Mouse (Mus musculus) CH12.LX (cell line): ENCODE data around the gene Fbxw11. TPM values are rescaled to one million over a fixed set of nuclear protein-coding genes. Genes with fewer than 3 reads are reported as not detected.

Source experiments
- DNase-seq: peaks from one replicate; pipeline ENCODE4 v3.0.0-alpha.2; 2013; ENCODE audit errors: extremely low read depth
- H3K27ac ChIP-seq: 2 replicates; pipeline ENCODE4 v1.5.1; 2012; ENCODE audit warnings: low read depth, mild to moderate bottlenecking, control low read depth, moderate library complexity; ENCODE audit not compliant: insufficient read depth
- H3K27me3 ChIP-seq: replicated peaks from 2 replicates; pipeline ENCODE3; 2012; ENCODE audit warnings: inconsistent platforms
- H3K36me3 ChIP-seq, 2 experiments: replicated peaks in 1 of 2; 2 replicates each; pipeline versions ENCODE3 to v1.6.1; 2012; ENCODE audit warnings: inconsistent platforms in 1 of 2, low read length in 1 of 2, mild to moderate bottlenecking in 1 of 2, mixed read lengths in 1 of 2, moderate library complexity in 1 of 2; ENCODE audit not compliant: control insufficient read depth in 1 of 2, insufficient read depth in 1 of 2
- H3K4me1 ChIP-seq, 2 experiments: 2 replicates each; pipeline ENCODE4 v1.6.1; 2012; ENCODE audit warnings: inconsistent platforms in 1 of 2, moderate library complexity in 1 of 2; ENCODE audit not compliant: insufficient read depth in 2 of 2, control insufficient read depth in 1 of 2
- H3K4me2 ChIP-seq: 2 replicates; pipeline ENCODE4 v1.6.1; 2012; ENCODE audit warnings: low read depth, mild to moderate bottlenecking, control low read depth; ENCODE audit not compliant: poor library complexity, insufficient read depth, severe bottlenecking
- H3K4me3 ChIP-seq, 3 experiments: fragments of 150-350 bp in 1 of 3; sonication (generic) in 1 of 3; replicated peaks in 1 of 3; 2 replicates each; pipeline versions ENCODE3 to v1.5.1; 2011 to 2012; ENCODE audit warnings: low read depth in 2 of 3, low read length in 2 of 3, mild to moderate bottlenecking in 2 of 3, moderate library complexity in 2 of 3, control low read depth in 1 of 3, improper control_type of control experiment in 1 of 3, inconsistent platforms in 1 of 3, mixed read lengths in 1 of 3; ENCODE audit not compliant: poor library complexity in 1 of 3
- H3K79me2 ChIP-seq: replicated peaks from 2 replicates; pipeline ENCODE4 v1.6.1; 2012; ENCODE audit warnings: mild to moderate bottlenecking, moderate library complexity; ENCODE audit not compliant: control insufficient read depth, poor library complexity, insufficient read depth, severe bottlenecking; ENCODE audit errors: extremely low read depth
- H3K9ac ChIP-seq: 2 replicates; pipeline ENCODE4 v1.6.1; 2012; ENCODE audit warnings: low read depth, mild to moderate bottlenecking, control low read depth, moderate library complexity; ENCODE audit not compliant: insufficient read depth
- H3K9me3 ChIP-seq: replicated peaks from 2 replicates; pipeline ENCODE3; 2012; ENCODE audit warnings: low read length, inconsistent platforms, mixed read lengths
- BHLHE40 ChIP-seq: IDR thresholded peaks from 2 replicates; pipeline ENCODE4 v1.6.1; 2011; ENCODE audit warnings: mild to moderate bottlenecking, low read depth, low read length, improper control_type of control experiment
- CHD1 ChIP-seq: IDR thresholded peaks from 2 replicates; pipeline ENCODE4 v1.6.1; 2012; ENCODE audit warnings: low read depth, low read length, improper control_type of control experiment, inconsistent platforms
- CTCF ChIP-seq, 2 experiments: IDR thresholded peaks in 1 of 2; conservative IDR thresholded peaks in 1 of 2; 2 replicates each; pipeline ENCODE4 v1.5.1; 2011 to 2012; ENCODE audit warnings: low read depth in 2 of 2, low read length in 2 of 2, improper control_type of control experiment in 1 of 2, inconsistent platforms in 1 of 2, mild to moderate bottlenecking in 1 of 2, moderate library complexity in 1 of 2
- E2F4 ChIP-seq: IDR thresholded peaks from 2 replicates; pipeline ENCODE4 v1.6.1; 2011; ENCODE audit warnings: low read depth, low read length, improper control_type of control experiment; ENCODE audit not compliant: insufficient replicate concordance
- EP300 ChIP-seq: IDR thresholded peaks from 2 replicates; pipeline ENCODE4 v1.6.1; 2011; ENCODE audit warnings: low read length, improper control_type of control experiment
- ETS1 ChIP-seq: conservative IDR thresholded peaks from 2 replicates; pipeline ENCODE4 v1.6.1; 2012; ENCODE audit warnings: low read depth, mild to moderate bottlenecking, inconsistent platforms, low read length, improper control_type of control experiment, moderate library complexity
- GABPA ChIP-seq: IDR thresholded peaks from 2 replicates; pipeline ENCODE4 v1.6.1; 2012; ENCODE audit warnings: low read depth, low read length, improper control_type of control experiment, inconsistent platforms; ENCODE audit not compliant: insufficient replicate concordance
- IRF4 ChIP-seq: IDR thresholded peaks from 2 replicates; pipeline ENCODE4 v1.6.1; 2014; ENCODE audit warnings: low read depth, mild to moderate bottlenecking, inconsistent platforms, low read length, improper control_type of control experiment
- JUN ChIP-seq: IDR thresholded peaks from 2 replicates; pipeline ENCODE4 v1.6.1; 2011; ENCODE audit warnings: low read depth, mild to moderate bottlenecking, low read length, improper control_type of control experiment, moderate library complexity; ENCODE audit not compliant: insufficient read depth
- JUND ChIP-seq: conservative IDR thresholded peaks from 2 replicates; pipeline ENCODE4 v1.6.1; 2011; ENCODE audit warnings: low read depth, low read length, improper control_type of control experiment
- KAT2A ChIP-seq: IDR thresholded peaks from 2 replicates; pipeline ENCODE4 v1.6.1; 2012; ENCODE audit warnings: low read length, improper control_type of control experiment, inconsistent platforms; ENCODE audit not compliant: insufficient replicate concordance
- MAFK ChIP-seq: IDR thresholded peaks from 2 replicates; pipeline ENCODE4 v1.6.1; 2011; ENCODE audit warnings: low read length, improper control_type of control experiment; ENCODE audit not compliant: insufficient replicate concordance
- MAX ChIP-seq: IDR thresholded peaks from 2 replicates; pipeline ENCODE4 v1.6.1; 2011; ENCODE audit warnings: low read length, improper control_type of control experiment
- MAZ ChIP-seq: IDR thresholded peaks from 2 replicates; pipeline ENCODE4 v1.6.1; 2012; ENCODE audit warnings: low read depth, mild to moderate bottlenecking, inconsistent platforms, low read length, improper control_type of control experiment, moderate library complexity
- MEF2A ChIP-seq: IDR thresholded peaks from 2 replicates; pipeline ENCODE4 v1.6.1; 2014; ENCODE audit warnings: low read depth, mild to moderate bottlenecking, inconsistent platforms, low read length, improper control_type of control experiment, borderline replicate concordance
- MYC ChIP-seq: IDR thresholded peaks from 2 replicates; pipeline ENCODE4 v1.6.1; 2011; ENCODE audit warnings: low read depth, mild to moderate bottlenecking, improper control_type of control experiment, low read length
- NELFE ChIP-seq: IDR thresholded peaks from 2 replicates; pipeline ENCODE4 v1.6.1; 2011; ENCODE audit warnings: low read depth, low read length, improper control_type of control experiment
- NRF1 ChIP-seq: IDR thresholded peaks from 2 replicates; pipeline ENCODE4 v1.6.1; 2014; ENCODE audit warnings: low read depth, mild to moderate bottlenecking, inconsistent platforms, low read length, improper control_type of control experiment, moderate library complexity
- PAX5 ChIP-seq: IDR thresholded peaks from 2 replicates; pipeline ENCODE4 v1.6.1; 2012; ENCODE audit warnings: low read length, inconsistent platforms, mixed read lengths
- POLR2AphosphoS2 ChIP-seq: IDR thresholded peaks from 2 replicates; pipeline ENCODE4 v1.6.1; 2011; ENCODE audit warnings: low read depth, low read length, improper control_type of control experiment
- RAD21 ChIP-seq: IDR thresholded peaks from 2 replicates; pipeline ENCODE4 v1.6.1; 2011; ENCODE audit warnings: low read depth, mild to moderate bottlenecking, low read length, improper control_type of control experiment, moderate library complexity
- RCOR1 ChIP-seq: conservative IDR thresholded peaks from 2 replicates; pipeline ENCODE4 v1.6.1; 2012; ENCODE audit warnings: low read depth, mild to moderate bottlenecking, inconsistent platforms, low read length, improper control_type of control experiment
- SMC3 ChIP-seq: IDR thresholded peaks from 2 replicates; pipeline ENCODE4 v1.6.1; 2011; ENCODE audit warnings: low read depth, low read length, improper control_type of control experiment
- TBP ChIP-seq: conservative IDR thresholded peaks from 2 replicates; pipeline ENCODE4 v1.6.1; 2011; ENCODE audit warnings: low read depth, low read length, improper control_type of control experiment
- TCF12 ChIP-seq: IDR thresholded peaks from 2 replicates; pipeline ENCODE4 v1.6.1; 2014; ENCODE audit warnings: low read depth, mild to moderate bottlenecking, inconsistent platforms, low read length, improper control_type of control experiment
- UBTF ChIP-seq: IDR thresholded peaks from 2 replicates; pipeline ENCODE4 v1.6.1; 2012; ENCODE audit warnings: low read depth, mild to moderate bottlenecking, inconsistent platforms, low read length, improper control_type of control experiment, moderate library complexity
- USF1 ChIP-seq: IDR thresholded peaks from 2 replicates; pipeline ENCODE4 v1.6.1; 2014; ENCODE audit warnings: low read depth, mild to moderate bottlenecking, inconsistent platforms, low read length, improper control_type of control experiment
- USF2 ChIP-seq: conservative IDR thresholded peaks from 2 replicates; pipeline ENCODE4 v1.6.1; 2011; ENCODE audit warnings: low read depth, low read length, improper control_type of control experiment
- ZC3H11A ChIP-seq: IDR thresholded peaks from 2 replicates; pipeline ENCODE4 v1.6.1; 2012; ENCODE audit warnings: low read depth, mild to moderate bottlenecking, inconsistent platforms, low read length, improper control_type of control experiment
- ZKSCAN1 ChIP-seq: IDR thresholded peaks from 2 replicates; pipeline ENCODE4 v1.6.1; 2012; ENCODE audit warnings: low read depth, inconsistent platforms, low read length, improper control_type of control experiment, borderline replicate concordance
- dilution Hi-C: fragments of 300-500 bp; cut with MboI; formaldehyde crosslinking; loops from 2 replicates; pipeline ENCODE4 v1.14.3; 2020; ENCODE audit warnings: low sequenced_read_pairs; ENCODE audit not compliant: extremely low pct_unique_long_range_greater_than_20kb, extremely low pct_ligation_motif_present
- in situ Hi-C: fragments of 300-500 bp; cut with MboI; formaldehyde crosslinking; loops from 3 replicates; pipeline ENCODE4 v1.14.3; 2019; ENCODE audit warnings: low sequenced_read_pairs, low pct_ligation_motif_present, low pct_unique_long_range_greater_than_20kb, mixed read lengths
- polyA plus RNA-seq: library from polyadenylated mRNA; unstranded; fragments of >175 nt; gene quantifications from 2 replicates; pipeline ENCODE4 v1.2.1, GENCODE M21; 2012; ENCODE audit warnings: low read depth; ENCODE audit not compliant: insufficient read length
- total RNA-seq, 2 experiments: library from RNA; depleted of rRNA; stranded (reverse); fragments of 300-350 nt in 1 of 2; fragments of >200 nt in 1 of 2; gene quantifications; 2 replicates each; pipeline ENCODE4 v1.2.3; 2012 to 2014

The Fbxw11 gene
- total and polyA plus RNA-seq, 3 experiments = 54.5 to 85.0 (median 58.5) TPM

- Histone ChIP-seq H3K9ac (no peak overlapping the region), H3K79me2 (no peaks in the 10 kb centered on the region), H3K4me2 (no peak overlapping the region), H3K27ac (no peak overlapping the region), H3K36me3 (no peaks in the 10 kb centered on the region), H3K27me3 (no peaks in the 10 kb centered on the region), H3K9me3 (no peaks in the 10 kb centered on the region), H3K4me1 (peaks cover 11 to 37% of the 10 kb centered on the region in 2 experiments), H3K4me3 (no peak overlapping the region)
- no peak for DNase-seq
- in situ Hi-C loops (no loop called here), dilution Hi-C loops (no loop called here)
- TF ChIP-seq JUND (no peak), MAFK (no peak), MAZ (no peak), ETS1 (no peak), USF1 (no peak)
Measured at GRCm38 (mm10) chr11:32767496-32768230, 125.1 kb downstream of the Fbxw11 start.

GRCm38 (mm10) chr11:32768642-32769343 lies 126.3 kb downstream of the Fbxw11 start:
- dilution Hi-C loops (no loop called here), in situ Hi-C loops (no loop called here)
- H3K79me2 ChIP-seq = no peaks in the 10 kb centered on the region
- H3K4me3 ChIP-seq = no peak overlapping the region
- H3K4me2 ChIP-seq = no peak overlapping the region
- H3K27me3 ChIP-seq = no peaks in the 10 kb centered on the region
- peaks cover 11 to 32% of the 10 kb centered on the region in 2 experiments for H3K4me1 ChIP-seq
- H3K27ac ChIP-seq = no peak overlapping the region
- H3K36me3 ChIP-seq = no peaks in the 10 kb centered on the region
- no peak overlapping the region for H3K9ac ChIP-seq
- DNase-seq = peak; percentile 41
- H3K9me3 ChIP-seq = no peaks in the 10 kb centered on the region
- no peak for TF ChIP-seq TBP
- peak; percentile 69 for TF ChIP-seq NRF1
- TF ChIP-seq NELFE = no peak
- peak; percentile 81 for TF ChIP-seq MAX
- TF ChIP-seq POLR2AphosphoS2 = no peak
- TF ChIP-seq RCOR1 = no peak
- no peak for TF ChIP-seq MAFK
- no peak for TF ChIP-seq PAX5
- TF ChIP-seq JUND = no peak
- no peak for TF ChIP-seq UBTF
- TF ChIP-seq EP300 = no peak
- TF ChIP-seq KAT2A = no peak
- TF ChIP-seq ZKSCAN1 = no peak
- TF ChIP-seq E2F4 = no peak
- TF ChIP-seq RAD21 = peak; percentile 55
- peak; percentile 29; the same call in 1 of the 2 replicates for TF ChIP-seq BHLHE40
- TF ChIP-seq ZC3H11A = no peak
- TF ChIP-seq IRF4 = no peak
- TF ChIP-seq MEF2A = no peak
- peak; percentile 44 for TF ChIP-seq SMC3
- TF ChIP-seq GABPA = no peak
- TF ChIP-seq CTCF (conservative IDR thresholded peaks at IDR 0.05 in 1 of 2, IDR thresholded peaks at IDR 0.05 in 1 of 2; ENCODE audit: low read depth in 2 of 2, low read length in 2 of 2) = peak; percentile 19 to 73; a peak in 3 of 4 replicates
- TF ChIP-seq TCF12 = no peak
- TF ChIP-seq MYC = peak; percentile 86
- no peak for TF ChIP-seq CHD1
- TF ChIP-seq USF2 = no peak
- TF ChIP-seq JUN = no peak
- TF ChIP-seq USF1 = no peak
